Mouse (Mus musculus) gastrocnemius, postnatal 10 days (tissue): ENCODE measurements around the gene Gnas. TPM values are rescaled to one million over a fixed set of nuclear protein-coding genes. Genes with fewer than 3 reads are reported as not detected.
A peak's percentile ranks its signal among the peaks of the same experiment; 100 is the strongest.
"Not testable (repeated sequence)": the region's sequence is repeated elsewhere in the genome, so short reads cannot be mapped to it uniquely, and the experiment has no call there.

Experiments
- DNase-seq: peaks from one replicate; pipeline ENCODE4 v3.0.0; 2021; ENCODE audit warnings: mixed read lengths
- total RNA-seq, 2 experiments: library from RNA; stranded (reverse); gene quantifications; 2 replicates each; pipeline ENCODE4 v1.2.3; 2021

Gnas gene
- total RNA-seq, 2 experiments from 2014 or later = 2,149 to 2,299 TPM

DNA sequence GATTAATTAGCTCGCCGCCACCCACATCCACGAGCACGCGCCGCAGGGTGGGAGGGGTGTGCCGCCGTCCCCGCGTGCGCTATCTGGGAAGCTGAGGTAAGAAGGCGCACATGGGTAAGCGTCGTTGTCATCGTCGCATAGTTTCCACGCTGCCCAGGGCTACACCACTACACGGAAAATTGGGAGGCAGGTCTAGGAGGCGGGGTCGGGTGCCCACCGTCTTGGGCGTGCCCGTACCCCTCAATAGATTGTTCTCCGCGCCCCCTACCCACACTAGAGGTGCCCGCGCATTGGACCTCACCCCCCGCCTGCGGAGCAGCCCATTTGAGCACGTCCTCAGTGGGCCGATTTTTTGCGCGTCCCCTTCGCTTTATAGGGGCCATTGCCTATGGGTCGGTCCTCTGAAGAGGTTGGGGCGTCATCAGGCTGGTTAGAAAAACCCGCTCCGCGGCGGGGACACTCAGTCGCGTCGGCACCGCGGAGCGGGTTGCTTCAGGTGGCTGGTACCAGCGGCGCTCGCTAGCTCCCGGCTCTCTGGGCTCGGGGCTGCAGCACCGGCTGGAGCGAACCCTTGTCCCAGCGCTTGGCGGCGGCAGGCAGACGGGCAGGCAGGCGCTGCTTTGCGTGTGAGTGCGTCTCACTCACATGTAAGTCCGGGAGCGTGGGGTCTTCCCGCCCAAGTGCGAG lies 43.3 kb downstream of the Gnas start:
- peak; percentile 57 for DNase-seq

DNA sequence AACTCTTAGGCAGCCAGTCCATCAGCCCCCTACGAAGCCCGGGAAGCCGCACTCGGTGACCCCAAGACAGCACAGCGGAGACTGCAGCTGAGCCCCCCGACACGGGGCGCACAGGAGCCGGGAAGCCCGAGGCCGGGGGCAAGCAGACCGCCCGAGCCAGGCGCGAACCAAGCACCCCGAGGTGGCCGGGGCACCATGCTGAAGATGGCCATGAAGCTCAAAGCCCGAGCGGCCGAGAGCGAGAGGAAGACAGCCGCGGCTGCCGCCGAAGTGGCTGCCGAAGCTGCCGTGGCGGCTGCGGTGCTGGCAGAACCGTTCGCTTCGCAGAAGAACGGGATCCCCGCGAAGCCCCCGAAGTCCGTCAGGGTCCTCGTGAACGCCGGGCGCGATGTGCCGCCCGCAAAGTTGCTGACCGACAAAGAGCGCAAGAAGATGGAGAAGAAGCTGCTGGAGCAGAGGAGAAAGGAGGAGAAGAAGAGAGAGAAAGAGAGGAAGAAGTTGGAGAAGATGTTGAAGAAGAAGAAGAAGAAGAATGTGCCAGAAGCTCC lies 44.3 kb downstream of the Gnas start:
- DNase-seq = no peak

DNA sequence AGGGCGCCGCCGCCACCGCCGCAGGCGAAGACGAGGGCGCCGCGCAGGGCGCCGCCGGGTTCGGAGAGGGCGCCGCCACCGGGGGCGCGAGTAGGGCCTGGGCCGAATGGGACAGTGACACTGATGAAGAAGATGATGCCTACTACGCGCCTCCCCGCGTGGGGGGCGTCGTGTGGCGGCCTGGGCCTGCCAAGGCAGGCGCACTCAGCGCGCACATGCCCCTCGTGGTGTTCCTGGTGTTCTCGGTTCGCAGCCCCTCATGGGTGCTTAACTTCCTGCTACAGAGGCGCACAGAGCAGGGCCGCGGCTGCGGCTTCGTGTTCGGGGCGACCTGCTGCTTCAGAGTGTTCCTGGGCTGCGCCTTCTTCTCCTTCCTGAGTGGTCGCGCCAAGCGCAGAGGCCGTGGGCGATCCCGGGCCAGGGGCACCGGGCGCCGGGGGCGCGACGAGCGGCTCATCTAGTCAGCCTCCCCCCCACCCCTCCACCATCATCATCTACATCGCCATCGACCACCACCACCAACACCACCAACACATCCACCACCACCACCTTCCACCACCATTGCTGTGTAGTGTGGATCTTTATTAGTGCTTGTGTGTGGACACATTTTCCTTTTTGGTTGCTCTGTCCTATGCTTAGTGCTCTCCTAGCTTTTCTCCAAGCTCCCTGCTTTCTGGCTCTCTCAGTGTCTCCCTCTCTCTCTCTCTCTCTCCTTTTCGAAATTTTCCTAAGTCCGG lies 45.0 kb downstream of the Gnas start:
- no peak for DNase-seq

DNA sequence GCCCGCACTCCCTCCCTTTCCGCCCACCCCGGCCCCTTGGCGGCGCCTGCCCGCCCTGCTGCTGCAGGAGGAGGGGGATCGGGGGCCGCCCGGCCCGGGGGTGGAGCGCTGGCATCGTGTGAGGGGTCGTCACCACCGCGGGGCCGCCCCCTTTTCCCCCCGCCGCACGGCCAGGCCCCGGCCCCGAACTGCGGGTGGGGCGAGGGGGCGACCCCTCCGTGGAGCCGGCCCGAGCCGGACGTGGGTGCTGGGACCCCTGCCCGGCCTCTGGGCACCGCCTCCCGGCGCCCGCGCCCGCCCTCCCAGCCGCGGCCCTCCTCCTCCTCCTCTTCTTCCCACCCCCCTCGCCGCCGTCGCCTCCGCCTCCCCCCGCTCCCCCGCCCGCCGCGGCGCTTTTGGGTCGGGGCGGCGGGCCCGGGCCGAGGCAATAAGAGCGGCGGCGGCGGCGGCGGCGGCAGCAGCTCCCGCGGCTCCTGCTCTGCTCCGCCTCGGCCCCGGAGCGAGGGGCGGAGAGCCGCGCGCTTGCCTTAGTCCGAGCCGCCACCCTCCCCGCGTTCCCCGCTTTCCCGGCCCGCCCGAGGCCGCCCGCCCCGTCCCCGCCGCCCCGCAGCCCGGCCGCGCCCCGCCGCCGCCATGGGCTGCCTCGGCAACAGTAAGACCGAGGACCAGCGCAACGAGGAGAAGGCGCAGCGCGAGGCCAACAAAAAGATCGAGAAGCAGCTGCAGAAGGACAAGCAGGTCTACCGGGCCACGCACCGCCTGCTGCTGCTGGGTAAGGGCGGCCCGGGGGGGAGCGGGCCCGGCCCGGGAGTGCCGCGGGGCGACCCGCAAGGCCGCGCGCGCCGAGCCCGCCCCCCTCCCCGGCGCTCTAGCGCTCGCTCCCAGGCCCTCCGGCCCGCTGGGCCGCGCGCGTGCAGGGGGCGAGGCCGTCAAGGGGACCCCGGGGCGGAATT lies 45.8 kb downstream of the Gnas start:
- peak; percentile 90 for DNase-seq

DNA sequence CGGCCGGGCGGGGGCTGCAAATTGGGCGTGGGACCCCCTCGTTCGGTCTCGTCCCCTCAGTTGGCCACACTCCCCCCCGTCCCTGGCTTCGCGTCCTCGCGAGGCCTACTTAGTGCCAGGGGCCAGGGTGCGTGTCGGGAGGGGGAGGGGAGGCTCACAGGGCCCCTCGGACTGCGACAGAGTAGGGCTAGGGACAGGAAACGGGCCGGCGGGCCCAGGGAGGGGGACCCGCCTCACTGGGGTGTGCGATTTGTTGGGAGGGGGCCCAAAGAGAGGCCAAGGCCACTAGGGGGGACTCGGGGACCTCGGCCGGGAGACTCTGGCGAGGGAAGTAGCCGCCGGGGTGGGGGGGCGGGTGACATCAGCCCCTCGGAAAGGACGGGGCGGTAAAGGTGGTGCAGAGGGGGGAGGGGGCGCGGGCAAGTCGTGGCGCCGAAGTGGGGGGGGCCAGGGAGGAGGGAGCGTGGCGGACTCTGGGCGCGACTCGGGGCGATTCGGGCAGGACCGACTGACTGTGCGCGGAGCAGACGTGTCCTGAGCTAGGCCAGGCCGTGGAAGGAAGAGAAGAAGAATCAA lies 46.6 kb downstream of the Gnas start:
- DNase-seq = peak; percentile 81

DNA sequence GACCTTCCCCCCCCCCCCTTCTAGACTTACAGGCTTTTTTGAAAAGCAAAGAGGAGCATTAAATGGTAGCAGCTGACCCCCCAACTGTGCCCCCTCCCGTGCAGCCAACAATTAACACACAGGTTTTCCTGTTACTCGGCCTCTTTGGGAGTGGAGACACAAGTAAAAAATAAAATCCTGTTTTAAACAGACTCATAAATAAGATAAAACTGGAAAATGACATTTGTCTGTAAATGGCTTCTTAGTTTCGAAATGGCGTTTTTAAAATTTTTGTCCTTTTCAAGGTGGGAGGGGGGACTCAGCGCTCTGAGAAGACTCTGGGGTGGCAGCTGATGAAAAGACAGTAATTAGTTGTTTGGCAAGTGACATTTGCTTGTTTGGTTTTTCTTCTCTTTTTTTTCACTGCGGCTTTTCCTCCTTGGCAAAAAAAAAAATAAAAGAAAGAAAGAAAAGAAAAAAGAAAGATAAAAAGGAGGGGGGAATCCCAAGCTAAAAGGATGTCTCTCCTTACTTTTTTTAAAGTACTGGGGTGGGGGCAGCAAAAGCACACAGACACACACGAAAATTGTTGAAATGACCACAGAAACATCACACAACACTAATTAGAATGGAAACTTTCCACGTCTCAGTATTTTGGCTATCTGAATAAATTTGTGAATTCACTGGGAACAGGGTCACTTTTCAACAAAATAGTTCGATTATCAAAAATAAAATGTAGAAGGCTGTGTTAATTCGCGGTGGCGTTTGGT lies 47.3 kb downstream of the Gnas start:
- DNase-seq = no peak

DNA sequence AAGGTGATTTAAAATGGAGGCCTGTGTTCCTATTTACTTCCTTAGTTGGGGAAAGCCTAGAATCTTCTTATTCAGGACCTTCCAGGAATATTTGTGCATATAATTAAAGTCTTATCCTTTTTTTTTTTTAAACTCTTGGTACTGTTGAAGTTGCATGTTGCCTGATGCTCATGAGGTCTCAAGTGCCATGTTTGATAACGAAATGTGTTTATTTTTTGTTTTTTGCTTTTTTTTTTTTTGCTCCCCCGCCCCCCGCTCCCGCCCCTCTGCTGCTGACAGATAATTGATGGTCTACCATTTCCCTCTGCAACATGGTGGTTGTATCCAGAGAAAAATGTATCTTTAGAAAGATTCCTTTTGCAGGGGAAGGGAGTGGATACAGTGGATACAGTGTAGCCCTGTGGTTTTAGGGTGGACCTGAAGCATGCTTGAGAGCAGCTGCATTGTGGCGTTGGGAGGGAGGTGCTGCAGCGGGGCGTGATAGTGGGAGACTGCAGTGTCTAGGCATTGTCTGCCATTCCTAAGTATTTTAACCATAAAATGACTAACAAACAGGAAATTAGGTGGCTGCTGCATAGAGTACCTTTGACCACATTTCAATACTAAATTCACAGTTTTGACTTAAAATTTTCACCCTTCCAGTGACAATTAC lies 49.2 kb downstream of the Gnas start:
- DNase-seq = no peak

DNA sequence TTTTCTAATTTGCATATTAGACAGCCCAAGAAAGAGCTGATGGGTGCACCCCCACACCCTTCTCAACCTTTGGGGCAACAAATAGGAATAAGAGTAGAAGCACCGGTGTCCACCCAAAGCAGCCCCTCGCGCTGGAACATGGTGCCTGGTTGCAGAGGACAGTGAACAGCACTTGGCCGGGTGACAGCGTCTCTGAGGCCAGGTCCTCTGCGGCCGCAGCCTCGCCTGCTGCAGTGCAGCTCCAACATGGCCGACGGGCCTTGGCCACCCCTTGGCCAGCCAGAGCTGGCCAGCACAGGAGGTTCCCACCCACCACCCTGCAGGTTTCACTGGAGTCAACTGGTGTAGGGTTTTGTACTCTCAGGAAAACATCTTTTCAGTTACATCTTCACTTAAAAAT lies 50.3 kb downstream of the Gnas start:
- DNase-seq = peak; percentile 64

DNA sequence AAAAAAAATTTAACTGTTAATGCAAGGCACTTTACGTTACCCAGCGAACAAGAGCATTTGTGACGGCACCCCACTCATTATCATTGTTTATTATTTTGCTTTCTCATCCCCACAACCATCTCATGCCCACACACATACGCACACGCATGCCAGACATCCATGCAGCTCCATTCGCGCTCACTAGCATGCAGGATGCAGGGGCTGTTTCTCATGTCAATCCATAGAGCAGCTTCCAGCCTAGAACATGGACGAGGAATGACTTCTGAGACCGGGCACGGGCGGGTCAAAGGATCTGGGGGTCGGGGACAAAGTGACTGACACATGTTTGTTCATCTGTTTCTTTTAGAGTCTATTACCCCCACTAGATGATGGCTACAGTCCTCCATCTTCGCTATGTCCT lies 53.2 kb downstream of the Gnas start:
- no peak for DNase-seq

DNA sequence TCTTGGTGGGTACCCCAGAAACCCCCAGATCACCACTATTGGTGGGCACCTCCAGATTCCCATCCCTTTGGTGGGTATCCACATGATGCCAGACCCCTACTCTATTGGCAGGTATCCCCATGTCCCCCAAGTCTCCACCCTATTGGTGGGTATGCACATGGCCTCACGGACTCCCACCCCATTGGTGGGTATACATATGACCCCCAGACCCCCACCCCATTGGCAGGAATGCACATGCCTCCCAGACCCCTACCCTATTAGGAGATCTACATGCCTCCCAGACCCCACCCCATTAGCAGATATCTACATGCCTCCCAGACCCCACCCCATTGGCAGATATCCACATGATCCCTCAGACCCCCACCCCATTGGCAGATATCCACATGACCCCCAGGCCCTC lies 55.6 kb downstream of the Gnas start:
- DNase-seq = no peak

DNA sequence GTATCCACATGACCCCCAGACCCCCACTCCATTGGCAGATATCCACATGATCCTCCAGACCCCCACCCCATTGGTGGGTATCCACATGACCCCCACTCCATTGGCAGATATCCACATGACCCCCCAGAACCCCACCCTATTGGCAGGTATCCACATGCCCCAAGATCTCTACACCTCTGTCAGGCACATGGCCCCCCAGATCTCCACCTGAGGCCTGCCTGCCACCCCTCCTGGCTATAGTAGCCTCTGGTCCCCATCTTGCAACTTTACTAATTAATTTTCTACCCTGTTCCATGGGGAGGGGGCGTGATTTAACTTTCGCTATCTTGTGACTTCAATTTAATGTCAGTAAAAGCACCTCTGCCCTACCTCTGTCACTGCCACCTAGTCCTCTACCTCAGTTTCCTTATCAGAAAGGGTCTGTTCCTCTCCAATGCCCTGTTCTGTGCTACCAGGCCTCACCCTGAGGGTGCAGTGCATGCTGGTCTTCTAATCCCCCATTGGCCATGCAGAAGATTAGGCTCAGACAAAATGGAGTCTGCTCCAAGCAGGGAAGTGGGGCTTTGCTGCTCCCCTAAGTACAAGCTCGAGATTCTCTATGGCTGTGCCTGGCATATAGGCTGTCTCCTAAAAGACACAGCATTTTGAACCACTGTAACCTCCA lies 56.2 kb downstream of the Gnas start:
- DNase-seq = no peak

DNA sequence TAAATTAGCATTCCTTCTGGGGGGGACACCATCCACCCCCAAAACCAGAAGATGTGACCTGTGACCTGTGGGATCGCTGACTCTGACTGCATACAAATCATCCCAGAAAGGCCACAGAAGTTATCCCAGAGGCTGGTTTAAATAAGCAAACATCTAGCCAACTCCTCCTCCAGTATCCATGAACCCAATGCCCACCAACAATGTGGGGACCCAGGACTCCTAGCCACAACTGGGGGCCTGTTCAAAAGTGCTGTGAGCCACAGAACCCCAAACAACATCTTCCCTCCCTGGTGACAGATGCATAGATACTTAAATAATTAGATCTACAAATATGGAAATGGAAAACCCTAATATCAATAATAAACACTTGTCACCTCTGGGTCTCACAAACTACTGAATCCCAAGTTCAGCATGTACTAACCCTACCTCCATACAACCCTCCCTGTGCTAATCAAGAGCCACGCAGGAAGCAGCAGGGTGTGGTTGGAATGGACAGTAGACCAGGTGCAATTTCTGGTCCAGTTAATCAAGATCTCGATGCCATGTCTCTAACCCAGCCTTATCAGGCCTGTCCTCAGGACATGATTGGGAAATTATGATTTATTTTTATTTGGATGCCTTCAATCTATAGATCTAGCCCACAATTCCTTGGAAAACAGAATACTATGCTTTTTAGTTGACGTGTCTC lies 56.9 kb downstream of the Gnas start:
- no peak for DNase-seq

DNA sequence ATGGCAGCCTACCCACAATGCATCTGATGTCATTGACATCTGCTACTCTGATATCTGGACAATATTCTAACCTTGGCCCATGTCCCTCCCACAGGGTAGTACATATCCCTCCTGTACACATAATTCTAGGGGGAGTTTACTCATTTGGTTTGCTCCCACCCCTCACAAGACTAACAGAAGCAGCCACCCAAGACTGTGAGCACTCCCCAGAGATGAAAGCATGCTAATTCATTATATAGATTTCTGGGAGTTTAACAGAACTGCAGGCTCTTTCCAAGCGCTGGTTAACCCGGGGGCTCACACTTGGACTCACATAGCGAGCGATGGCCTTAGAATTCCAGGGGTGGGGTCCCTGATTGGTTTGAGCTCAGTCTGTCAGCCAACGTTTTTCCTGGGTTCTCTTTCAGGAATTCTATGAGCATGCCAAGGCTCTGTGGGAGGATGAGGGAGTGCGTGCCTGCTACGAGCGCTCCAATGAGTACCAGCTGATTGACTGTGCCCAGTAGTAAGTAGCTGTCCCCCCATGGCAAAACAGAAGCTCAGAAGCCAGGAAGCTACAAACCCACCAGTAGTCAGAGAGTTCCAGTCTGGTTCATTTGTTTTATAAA lies 58.8 kb downstream of the Gnas start:
- DNase-seq = no peak

DNA sequence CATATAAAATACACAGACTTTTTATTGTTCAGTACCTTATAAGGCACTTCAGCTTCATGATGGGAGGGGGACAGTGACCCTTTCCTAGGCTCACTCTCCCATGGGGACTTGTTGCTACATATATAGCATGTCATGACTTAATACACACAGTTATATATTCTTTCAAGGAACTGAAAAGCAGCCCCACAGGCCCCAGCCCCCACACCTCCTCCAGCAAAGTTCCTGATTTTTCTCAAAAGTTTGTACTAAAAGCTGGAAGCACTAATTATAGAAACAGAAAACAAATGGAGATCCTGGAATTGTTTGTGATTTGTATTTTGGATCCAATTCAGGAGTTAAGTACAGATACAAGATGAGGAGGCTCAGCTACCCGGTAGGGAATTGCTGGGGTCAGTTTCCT lies 59.4 kb downstream of the Gnas start:
- no peak for DNase-seq

DNA sequence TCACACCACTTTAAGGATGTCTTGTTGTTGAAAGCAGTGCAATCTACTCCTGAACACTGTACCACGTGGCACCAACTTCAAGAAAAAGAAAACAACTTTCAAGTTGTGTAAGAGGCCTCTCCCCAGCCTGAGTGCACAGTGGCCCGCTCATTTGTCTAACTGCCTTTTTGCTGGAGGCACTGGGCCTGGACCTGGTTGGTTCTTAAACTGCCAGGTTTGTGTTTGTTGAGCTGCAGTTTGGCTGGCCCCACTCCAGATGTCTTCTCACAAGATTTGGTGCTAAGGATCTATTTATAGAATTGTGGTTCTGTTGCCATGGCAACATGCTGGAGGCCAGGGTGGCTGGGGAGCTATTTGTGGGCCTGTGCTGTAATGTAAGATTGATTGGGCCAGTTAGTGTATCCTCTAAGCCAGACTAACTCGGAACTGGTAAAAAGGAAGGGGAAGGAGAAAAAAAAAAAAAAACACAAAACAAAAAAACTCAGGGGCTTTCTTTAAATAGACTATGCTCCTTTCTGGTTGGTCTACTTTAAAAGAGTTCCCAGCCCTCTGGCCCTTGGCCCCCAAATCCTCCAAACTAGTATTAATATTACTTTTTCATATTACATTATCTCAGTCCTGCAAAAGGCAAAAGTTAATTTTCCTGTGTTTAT lies 60.0 kb downstream of the Gnas start:
- DNase-seq = peak; percentile 85

DNA sequence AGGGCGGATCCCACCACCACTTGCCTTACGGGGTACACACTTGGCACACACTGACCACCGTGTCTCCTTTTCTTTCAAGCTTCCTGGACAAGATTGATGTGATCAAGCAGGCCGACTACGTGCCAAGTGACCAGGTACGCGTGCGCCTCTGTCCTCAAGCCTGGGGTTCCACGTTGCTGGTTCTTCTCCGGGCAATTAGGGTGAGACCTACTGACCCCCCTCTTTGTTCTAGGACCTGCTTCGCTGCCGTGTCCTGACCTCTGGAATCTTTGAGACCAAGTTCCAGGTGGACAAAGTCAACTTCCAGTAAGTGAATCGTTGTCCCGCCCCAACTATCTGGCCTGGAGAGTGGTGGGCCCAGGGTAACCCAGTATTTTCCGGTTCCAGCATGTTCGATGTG lies 60.9 kb downstream of the Gnas start:
- no peak for DNase-seq

DNA sequence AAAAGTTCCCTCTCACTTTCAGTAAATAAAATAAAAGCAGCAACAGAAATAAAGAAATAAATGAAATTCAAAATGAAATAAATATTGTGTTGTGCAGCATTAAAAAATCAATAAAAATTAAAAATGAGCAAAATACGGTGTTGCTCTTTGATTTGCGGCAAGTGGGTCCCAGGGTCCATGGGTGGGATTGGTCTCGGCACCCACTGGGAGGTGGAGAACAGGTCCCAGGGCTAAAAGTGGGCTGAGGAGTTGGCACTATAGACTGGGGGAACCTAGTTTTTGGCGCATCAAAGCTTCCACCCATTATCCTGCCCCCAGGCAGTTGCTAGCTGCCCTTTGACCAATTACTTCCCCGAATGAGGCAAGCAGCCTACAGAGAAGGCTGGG lies 62.5 kb downstream of the Gnas start, which contains the start of gene Gm20721:
Gm20721 (minus strand) TSS at position 101 of the 387 bp plus-strand sequence.
- no peak for DNase-seq

DNA sequence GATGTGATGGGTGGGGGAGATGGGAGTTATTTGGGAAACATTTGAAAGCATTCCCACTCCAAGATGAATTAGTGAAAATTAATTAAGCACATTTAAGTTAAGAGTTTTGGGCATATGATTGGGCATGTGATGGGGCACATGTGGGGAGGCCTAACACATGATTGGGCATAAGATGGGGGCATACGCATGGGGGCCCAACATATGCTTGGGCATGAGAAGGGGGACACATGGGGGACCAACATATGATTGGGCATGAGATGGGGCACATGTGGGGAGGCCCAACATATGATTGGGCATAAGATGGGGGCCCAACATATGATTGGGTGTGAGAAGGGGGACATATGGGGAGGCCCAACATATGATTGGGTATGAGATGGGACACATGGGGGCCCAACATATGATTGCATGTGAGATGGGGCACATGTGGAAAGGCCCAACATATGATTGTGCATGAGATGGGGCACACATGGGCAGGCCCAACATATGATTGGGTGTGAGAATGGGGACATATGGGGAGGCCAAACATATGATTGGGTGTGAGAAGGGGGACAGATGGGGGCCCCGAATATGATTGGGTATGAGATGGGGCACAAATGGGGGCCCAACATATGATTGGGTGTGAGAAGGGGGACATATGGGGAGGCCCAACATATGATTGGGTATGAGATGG lies 63.0 kb downstream of the Gnas start:
- DNase-seq = not testable (repeated sequence)
